Comparison of ENCODE assay signal across 16 mouse cellular contexts in genomic region chr5:102729476-102729875, GRCm38 (mm10).
DNase-seq lines count a peak whose midpoint lies in the region; ATAC-seq and TF ChIP-seq lines count a peak whose summit lies in the region.
"Had no signal": no experiment of that assay in that cellular context is flagged by ENCODE, and none has a peak within 500 bp of the region (broad histone marks: within the 10 kb centered on the region; RNA-seq: fewer than 3 reads in every experiment).

No protein-coding gene starts in this region.

- H3K79me2 ChIP-seq in liver, adult 2 months (ENCODE audit: control insufficient read depth, insufficient read depth, low read length), result no peaks in the 10 kb centered on the region; the same call in 1 of the 2 replicates

- no peak overlapping the region for H3K4me2 ChIP-seq in liver, postnatal 0 days (ENCODE audit: low read depth, low read length)
- H3K4me2 ChIP-seq in intestine, postnatal 0 days (replicated peaks; ENCODE audit: low read depth), result no peak overlapping the region
- no peak overlapping the region for H3K4me2 ChIP-seq in lung, postnatal 0 days (replicated peaks; ENCODE audit: low read depth, low read length)
- H3K4me2 ChIP-seq: heart, embryonic 15.5 days; liver, embryonic 11.5 days; neural tube, embryonic 15.5 days had no signal

- TF ChIP-seq CTCF in liver, adult 2 months (IDR thresholded peaks at IDR 0.05; ENCODE audit: low read depth, low read length), result no peak
- TF ChIP-seq CTCF in liver, postnatal 0 days (IDR thresholded peaks at IDR 0.05; ENCODE audit: low read depth), result no peak
- no peak for TF ChIP-seq CTCF in intestine, postnatal 0 days (IDR thresholded peaks at IDR 0.05; ENCODE audit: low read depth)
- no peak for TF ChIP-seq CTCF in lung, postnatal 0 days (IDR thresholded peaks at IDR 0.05)

- WGBS in liver, adult 2 months, result 82% methylated on average over 3 of the region's 3 CpGs
- 69% methylated on average over 3 of the region's 3 CpGs for WGBS in liver, postnatal 0 days (ENCODE audit: insufficient replicate concordance)
- 42% methylated on average over 3 of the region's 3 CpGs for WGBS in intestine, postnatal 0 days
- 35% methylated on average over 3 of the region's 3 CpGs for WGBS in lung, postnatal 0 days

- ATAC-seq in liver, postnatal 0 days, result no peak
- no peak for ATAC-seq in intestine, postnatal 0 days
- peak; percentile 54; the same call in 1 of the 2 replicates for ATAC-seq in lung, postnatal 0 days
- ATAC-seq: CD4-positive, CD25-positive, alpha-beta regulatory T cell, adult 4 months had no signal

- no peaks in the 10 kb centered on the region for H3K36me3 ChIP-seq in liver, adult 2 months (ENCODE audit: control insufficient read depth, insufficient read depth, low read length)
- no peaks in the 10 kb centered on the region for H3K36me3 ChIP-seq in liver, postnatal 0 days (replicated peaks; ENCODE audit: insufficient read depth, low read length)
- H3K36me3 ChIP-seq in intestine, postnatal 0 days (ENCODE audit: control insufficient read depth, insufficient read depth), result no peaks in the 10 kb centered on the region
- no peaks in the 10 kb centered on the region for H3K36me3 ChIP-seq in lung, postnatal 0 days (ENCODE audit: insufficient read depth, low read length)
- H3K36me3 ChIP-seq: heart, embryonic 15.5 days; neural tube, embryonic 15.5 days had no signal

- no peak overlapping the region for H3K9ac ChIP-seq in liver, adult 2 months (ENCODE audit: low read depth, low read length)
- H3K9ac ChIP-seq in liver, postnatal 0 days (replicated peaks), result no peak overlapping the region
- no peak overlapping the region for H3K9ac ChIP-seq in intestine, postnatal 0 days (ENCODE audit: low read depth, low read length)
- H3K9ac ChIP-seq in lung, postnatal 0 days (replicated peaks; ENCODE audit: low read depth), result no peak overlapping the region
- H3K9ac ChIP-seq: heart, embryonic 15.5 days; neural tube, embryonic 15.5 days had no signal

- 0 out of 2 replicates have a peak, but pooled peaks cover 1% of the 10 kb centered on the region for H3K4me1 ChIP-seq in liver, adult 2 months (ENCODE audit: control insufficient read depth, insufficient read depth, low read length)
- no peaks in the 10 kb centered on the region for H3K4me1 ChIP-seq in liver, postnatal 0 days (ENCODE audit: insufficient read depth)
- H3K4me1 ChIP-seq in intestine, postnatal 0 days (replicated peaks; ENCODE audit: control insufficient read depth, insufficient read depth, low read length), result no peaks in the 10 kb centered on the region
- H3K4me1 ChIP-seq in lung, postnatal 0 days (ENCODE audit: insufficient read depth, low read depth, low read length), result no peaks in the 10 kb centered on the region
- H3K4me1 ChIP-seq: megakaryocyte, embryonic 14.5 days had no signal

- no peak overlapping the region for H3K4me3 ChIP-seq in liver, adult 2 months (ENCODE audit: insufficient read depth, low read depth, low read length)
- H3K4me3 ChIP-seq in liver, postnatal 0 days (ENCODE audit: low read depth, low read length), result no peak overlapping the region
- H3K4me3 ChIP-seq in intestine, postnatal 0 days (ENCODE audit: low read depth, low read length), result no peak overlapping the region
- no peak overlapping the region for H3K4me3 ChIP-seq in lung, postnatal 0 days (ENCODE audit: low read depth, low read length)
- H3K4me3 ChIP-seq: erythroblast, embryonic 14.5 days; heart, embryonic 15.5 days; megakaryocyte, embryonic 14.5 days; neural tube, embryonic 15.5 days had no signal

- H3K9me3 ChIP-seq in liver, postnatal 0 days (ENCODE audit: low read length), result no peaks in the 10 kb centered on the region
- no peaks in the 10 kb centered on the region for H3K9me3 ChIP-seq in intestine, postnatal 0 days (ENCODE audit: control insufficient read depth)
- no peaks in the 10 kb centered on the region for H3K9me3 ChIP-seq in lung, postnatal 0 days (ENCODE audit: low read length)
- H3K9me3 ChIP-seq: heart, embryonic 15.5 days; neural tube, embryonic 15.5 days had no signal

- DNase-seq in liver, adult 2 months (ENCODE audit: extremely low read depth, low read depth, low spot score), result peak; percentile 45
- DNase-seq in liver, postnatal 0 days, result no peak
- DNase-seq in lung, postnatal 0 days (ENCODE audit: low spot score), result peak; percentile 62
- DNase-seq in cerebellum, adult 11 months, result no peak
- DNase-seq in testis, postnatal 10 days (ENCODE audit: low spot score), result no peak
- DNase-seq in cerebellum, adult 9-10 months, result no peak
- DNase-seq: cerebellum, adult 2 months; retina, postnatal 1 day; thymus, adult 2 months had no signal

- H3K27me3 ChIP-seq in liver, adult 2 months (ENCODE audit: control insufficient read depth, insufficient read depth, low read length), result no peaks in the 10 kb centered on the region
- H3K27me3 ChIP-seq in liver, postnatal 0 days (ENCODE audit: insufficient read depth, low read length), result no peaks in the 10 kb centered on the region
- H3K27me3 ChIP-seq in intestine, postnatal 0 days (replicated peaks; ENCODE audit: control insufficient read depth, insufficient read depth, low read length), result no peaks in the 10 kb centered on the region
- H3K27me3 ChIP-seq in lung, postnatal 0 days (replicated peaks; ENCODE audit: insufficient read depth, low read length), result no peaks in the 10 kb centered on the region
- H3K27me3 ChIP-seq: heart, embryonic 15.5 days; megakaryocyte, embryonic 14.5 days; neural tube, embryonic 15.5 days had no signal

- TF ChIP-seq POLR2A in liver, adult 2 months (IDR thresholded peaks at IDR 0.05; ENCODE audit: extremely low read depth, insufficient read depth, low read length), result no peak

- TF ChIP-seq EP300 in liver, postnatal 0 days (IDR thresholded peaks at IDR 0.05; ENCODE audit: low read depth), result no peak
- TF ChIP-seq EP300 in lung, postnatal 0 days (IDR thresholded peaks at IDR 0.05), result peak; percentile 26; the same call in 1 of the 2 replicates

- H3K27ac ChIP-seq in liver, adult 2 months (replicated peaks; ENCODE audit: insufficient read depth, low read depth, low read length), result peak overlapping the region; percentile 51; the same call in 1 of the 2 replicates
- no peak overlapping the region for H3K27ac ChIP-seq in liver, postnatal 0 days (ENCODE audit: low read depth)
- 0 out of 2 replicates have a peak overlapping the region, but pooled peaks have one; percentile 6 for H3K27ac ChIP-seq in intestine, postnatal 0 days (ENCODE audit: low read depth, low read length)
- H3K27ac ChIP-seq in lung, postnatal 0 days (ENCODE audit: low read length), result peak overlapping the region; percentile 69
- H3K27ac ChIP-seq: heart, embryonic 15.5 days; neural tube, embryonic 15.5 days had no signal

Comparison
In these comparisons a context has a peak if more than half of its experiments do, and no peak if none do; other contexts are left out.
1. DNase-seq: peak in liver, adult 2 months (single experiment) and lung, postnatal 0 days (single experiment); none in liver, postnatal 0 days (single experiment), cerebellum, adult 11 months (single experiment), testis, postnatal 10 days (single experiment) and cerebellum, adult 9-10 months (single experiment).